Mouse (Mus musculus) urinary bladder, adult 2 months (tissue): ENCODE measurements around the gene Tmem189. TPM values are rescaled to one million over a fixed set of nuclear protein-coding genes. Genes with fewer than 3 reads are reported as not detected.
"Not testable (repeated sequence)": the region's sequence is repeated elsewhere in the genome, so short reads cannot be mapped to it uniquely, and the experiment has no call there.

Source experiments
- DNase-seq: peaks from one replicate; pipeline ENCODE4 v3.0.0; 2022; ENCODE audit warnings: low spot score
- polyA plus RNA-seq: library from polyadenylated mRNA; depleted of rRNA; stranded (reverse); fragments of >200 nt; gene quantifications from 2 replicates; pipeline ENCODE4 v1.2.3, GENCODE M21; 2012

The Tmem189 gene
- polyA plus RNA-seq, 1 experiment = 48.4 TPM

DNA sequence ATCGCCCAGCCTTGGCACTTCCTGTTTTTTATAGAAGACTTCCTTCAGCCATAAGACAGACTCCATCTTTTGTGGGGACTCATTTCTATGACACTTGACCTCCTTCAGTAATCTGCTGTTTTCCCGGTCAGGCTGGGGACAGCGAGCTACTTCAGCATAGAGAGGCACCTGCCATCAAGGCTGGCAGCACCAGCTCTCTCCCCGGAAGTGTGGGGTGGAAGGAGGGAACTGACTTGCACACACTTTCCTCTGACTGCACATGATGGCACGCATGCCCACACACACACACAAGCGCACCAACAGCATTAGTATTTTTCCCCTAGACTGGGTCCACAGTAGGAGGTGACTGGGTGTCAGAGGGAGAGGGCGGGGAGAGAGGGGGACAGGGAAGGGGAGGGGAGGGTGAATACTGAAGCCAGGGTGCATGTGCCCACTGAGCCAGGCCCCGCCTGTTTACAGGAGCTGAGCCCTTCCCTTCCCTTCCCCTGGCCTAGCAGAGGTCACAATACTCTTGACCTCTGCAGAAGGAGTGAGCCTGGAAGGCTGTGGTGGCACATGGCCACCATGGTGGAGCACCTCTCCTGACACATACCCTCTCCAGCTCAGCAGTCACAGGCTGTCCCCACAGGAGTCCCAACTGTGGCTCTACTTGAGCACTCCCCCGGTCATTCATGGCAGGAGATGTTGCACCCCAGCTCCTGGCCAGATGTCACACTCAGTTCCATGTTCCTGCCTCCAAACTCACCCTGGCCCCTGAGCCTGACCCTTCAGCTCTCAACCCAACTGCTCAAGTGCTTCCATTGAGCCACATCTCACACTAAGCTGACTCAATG lies 68.2 kb downstream of the Tmem189 start:
- no peak for DNase-seq

DNA sequence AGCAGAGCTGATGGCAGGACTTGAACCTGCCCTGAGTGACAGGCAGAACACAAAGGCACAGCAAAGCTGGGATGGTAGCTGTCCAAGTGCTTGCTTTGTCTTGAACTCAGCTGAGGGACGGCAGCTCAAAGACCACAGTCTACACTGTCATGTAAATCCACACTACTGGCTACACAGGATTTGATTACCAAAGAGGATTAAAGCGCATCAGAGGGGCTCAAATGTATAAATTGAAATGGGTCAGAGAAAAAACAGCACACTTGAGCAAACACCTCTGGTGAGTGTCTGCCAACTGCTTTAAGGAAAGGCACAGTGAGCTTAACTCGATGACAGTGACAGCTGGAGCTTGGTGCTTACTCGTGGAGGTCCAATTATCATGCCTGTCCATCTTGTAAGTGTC lies 72.2 kb downstream of the Tmem189 start:
- DNase-seq = no peak

DNA sequence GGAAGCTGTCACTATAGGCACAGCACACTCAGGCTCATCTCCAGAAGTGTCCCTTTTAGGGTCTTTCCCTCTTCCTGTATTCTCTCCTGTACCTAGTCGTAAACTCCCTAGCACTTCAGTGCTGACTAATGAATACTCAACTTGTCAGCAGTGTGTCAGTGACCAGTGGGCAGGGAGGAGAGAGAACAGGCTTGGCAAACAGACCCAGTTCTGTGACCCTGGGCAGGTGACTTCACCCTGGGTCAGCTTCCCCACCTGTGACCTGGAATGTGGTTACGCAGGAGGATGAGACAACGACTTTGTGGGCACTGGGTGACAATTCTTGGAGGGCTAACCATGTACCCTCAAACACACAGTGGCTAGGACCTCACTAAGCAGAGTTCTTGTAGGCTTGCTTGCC lies 72.6 kb downstream of the Tmem189 start:
- DNase-seq = no peak

DNA sequence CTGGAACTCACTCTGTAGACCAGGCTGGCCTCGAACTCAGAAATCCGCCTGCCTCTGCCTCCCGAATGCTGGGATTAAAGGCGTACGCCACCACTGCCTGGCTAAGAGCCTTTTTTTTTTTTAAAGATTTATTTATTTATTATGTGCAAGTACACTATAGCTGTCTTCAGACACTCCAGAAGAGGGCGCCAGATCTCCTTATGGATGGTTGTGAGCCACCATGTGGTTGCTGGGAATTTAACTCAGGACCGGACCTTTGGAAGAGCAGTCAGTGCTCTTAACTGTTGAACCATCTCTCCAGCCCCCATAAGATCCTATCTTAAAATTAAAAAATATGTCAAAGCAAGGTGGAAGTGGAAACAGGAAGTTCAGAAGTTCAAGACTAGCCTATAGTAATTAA lies 76.3 kb downstream of the Tmem189 start:
- not testable (repeated sequence) for DNase-seq

DNA sequence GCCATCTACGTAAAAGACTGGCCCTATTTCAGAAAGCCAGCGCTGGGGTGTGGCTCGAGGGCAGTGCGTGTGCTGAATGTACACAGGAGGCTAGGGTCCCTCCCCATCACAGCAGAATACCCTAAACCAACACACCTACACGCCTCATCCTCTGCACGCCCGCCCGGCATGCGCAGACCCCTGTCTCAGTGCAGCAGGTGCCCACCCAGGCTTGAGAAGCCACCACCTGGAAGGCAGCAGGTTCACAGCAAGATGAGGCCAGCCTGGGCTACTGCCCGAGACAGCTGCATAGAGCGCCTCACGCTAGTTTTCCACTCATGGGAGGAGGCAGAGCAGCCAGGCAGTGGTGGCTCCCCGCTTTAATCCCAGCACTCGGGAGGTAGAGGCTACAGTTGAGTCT lies 77.5 kb downstream of the Tmem189 start:
- no peak for DNase-seq

DNA sequence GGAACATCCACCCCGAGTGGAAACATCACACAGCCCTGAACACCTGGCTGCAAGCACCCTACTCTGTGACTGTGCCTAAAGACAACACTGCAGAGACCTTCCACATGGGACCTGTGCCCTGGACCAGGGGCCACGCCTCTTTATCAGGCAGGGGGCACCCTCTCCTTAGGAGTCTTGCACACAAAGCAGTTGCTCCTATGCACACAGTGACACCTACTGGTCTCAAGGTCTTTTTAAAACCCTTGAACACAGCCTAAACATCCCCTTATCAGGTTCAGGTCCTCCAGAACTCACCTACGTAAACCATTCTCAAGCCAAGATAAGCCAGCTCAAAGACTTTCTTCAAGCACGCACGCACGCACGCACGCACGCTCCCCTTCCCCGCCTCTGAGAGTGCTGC lies 78.3 kb downstream of the Tmem189 start:
- no peak for DNase-seq

DNA sequence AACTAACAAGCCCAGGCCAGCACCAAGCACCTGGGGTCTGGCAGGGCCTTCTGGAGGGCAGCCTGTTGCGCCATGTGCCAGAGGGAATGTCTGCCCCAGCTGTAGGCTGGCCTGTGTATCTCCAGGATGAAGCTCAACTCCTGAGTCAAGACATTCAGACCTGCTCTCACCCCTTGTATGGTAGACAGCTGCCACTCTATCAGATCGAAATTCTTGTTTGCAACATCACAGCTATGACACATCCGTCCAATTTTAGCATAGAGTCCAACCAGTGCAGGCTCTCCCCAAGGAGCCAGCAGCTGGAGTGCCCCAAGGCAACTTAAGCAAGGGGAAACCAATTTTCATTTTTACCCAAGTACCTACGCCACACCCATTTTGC lies 82.9 kb downstream of the Tmem189 start:
- DNase-seq = no peak

DNA sequence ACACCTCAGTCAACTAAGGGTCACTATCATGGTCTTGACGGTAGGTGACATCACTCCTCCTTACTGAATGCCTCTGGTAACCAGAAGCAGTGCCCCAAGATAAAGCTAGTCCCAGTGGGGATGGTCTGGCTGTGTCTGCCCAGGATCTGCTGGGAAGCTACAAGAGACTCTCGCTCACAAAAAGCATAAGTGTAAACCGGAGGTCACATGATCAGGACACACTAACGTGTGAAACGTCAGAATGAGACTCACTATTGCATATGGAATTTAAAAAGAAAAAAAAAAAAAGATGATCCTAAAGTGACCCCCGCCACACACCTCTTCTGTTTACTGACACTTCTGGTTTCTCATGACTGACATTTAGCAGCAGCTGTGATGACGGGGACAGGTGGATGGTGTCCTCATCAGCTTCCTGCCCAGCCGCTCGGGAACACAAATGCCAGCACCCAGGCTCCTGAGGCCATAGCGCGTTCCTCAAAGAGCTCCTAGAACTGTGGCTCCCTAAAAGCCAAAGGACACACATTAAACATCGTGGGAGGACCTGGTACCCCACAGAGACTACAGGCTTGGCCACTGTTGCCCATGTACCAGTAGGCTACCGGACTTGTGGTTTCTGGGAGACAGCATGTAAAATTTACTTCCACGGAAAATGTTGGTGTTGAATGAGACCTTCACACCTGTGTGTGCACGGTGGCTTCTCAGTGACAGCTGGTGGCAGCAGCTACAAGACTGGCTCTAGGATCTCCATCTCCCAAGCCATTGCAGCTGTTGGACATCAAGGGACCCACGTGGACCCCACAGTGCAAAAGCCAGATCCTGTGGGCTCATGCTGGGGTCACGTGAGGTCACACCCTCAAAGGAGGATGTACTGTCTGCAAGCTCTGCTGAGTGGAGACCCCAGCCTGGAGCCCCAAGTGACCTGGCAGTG lies 83.5 kb downstream of the Tmem189 start:
- DNase-seq = no peak

DNA sequence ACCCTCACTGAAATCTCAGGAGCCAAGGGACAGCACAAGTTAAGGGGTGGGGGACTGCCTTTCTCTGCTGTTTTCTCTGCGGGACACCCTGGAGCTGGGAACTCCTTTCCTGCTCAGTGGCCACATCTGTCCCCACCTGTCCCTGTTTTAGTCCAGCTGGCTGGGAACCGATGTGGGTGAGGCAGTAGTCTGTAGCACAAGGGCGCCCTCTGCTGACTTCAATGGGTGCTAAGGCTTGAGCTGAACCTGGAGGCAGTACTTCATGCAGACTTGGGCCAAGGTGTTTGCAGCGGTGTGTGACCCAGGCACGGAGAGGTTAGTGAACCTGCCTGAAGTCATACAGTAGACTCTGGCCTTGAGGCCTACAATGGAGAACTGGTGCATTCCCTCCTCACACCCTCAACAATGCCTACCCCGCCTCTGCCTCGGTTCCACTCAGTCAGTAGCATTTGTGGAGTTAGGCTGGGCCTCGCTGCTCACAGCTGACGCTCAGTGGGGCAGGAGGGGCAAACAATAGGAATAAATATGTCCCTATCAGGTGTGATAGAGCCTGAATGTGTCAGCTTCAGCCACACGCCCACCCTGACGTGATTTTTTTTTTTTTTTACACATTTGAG lies 84.3 kb downstream of the Tmem189 start:
- peak; percentile 73 for DNase-seq

DNA sequence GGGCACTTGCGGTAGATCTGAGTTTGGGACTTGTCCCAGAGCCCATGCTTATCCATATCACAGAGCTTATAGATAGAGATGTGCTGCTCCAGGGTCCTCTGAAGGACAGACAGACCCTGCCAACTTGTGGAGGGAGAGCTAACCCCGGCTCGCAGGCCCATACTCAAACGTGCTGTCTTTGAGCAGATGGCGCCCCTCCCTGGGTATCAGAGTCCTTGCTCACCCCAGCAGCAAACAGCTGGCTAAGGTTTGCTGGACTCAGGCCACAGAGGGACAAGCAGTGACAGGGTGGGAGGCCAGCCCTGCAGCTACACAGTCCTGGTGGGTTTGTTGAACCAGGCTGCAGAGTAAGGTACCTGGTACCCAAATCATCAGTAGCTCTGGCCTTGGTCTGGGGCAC lies 86.6 kb downstream of the Tmem189 start:
- DNase-seq = no peak

DNA sequence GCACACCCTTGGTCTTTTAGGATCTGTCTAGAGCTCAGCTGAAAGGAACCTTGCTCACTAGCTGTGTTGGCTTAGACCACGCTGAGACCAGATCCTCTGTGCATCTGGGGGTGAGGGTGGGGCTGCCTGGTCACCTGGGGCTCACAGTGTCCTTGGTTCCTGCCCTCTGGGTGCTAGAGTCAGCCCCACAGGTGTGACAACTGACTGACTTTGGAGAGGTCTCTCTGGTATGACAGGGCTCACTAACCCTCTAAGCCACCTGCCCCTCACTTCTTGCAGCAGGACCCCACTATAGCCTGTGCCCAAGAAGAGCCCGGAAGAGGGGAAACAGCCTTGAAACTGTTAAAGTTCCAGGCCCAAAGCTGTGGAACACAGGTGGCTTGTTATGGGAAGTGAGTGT lies 87.3 kb downstream of the Tmem189 start:
- DNase-seq = no peak

DNA sequence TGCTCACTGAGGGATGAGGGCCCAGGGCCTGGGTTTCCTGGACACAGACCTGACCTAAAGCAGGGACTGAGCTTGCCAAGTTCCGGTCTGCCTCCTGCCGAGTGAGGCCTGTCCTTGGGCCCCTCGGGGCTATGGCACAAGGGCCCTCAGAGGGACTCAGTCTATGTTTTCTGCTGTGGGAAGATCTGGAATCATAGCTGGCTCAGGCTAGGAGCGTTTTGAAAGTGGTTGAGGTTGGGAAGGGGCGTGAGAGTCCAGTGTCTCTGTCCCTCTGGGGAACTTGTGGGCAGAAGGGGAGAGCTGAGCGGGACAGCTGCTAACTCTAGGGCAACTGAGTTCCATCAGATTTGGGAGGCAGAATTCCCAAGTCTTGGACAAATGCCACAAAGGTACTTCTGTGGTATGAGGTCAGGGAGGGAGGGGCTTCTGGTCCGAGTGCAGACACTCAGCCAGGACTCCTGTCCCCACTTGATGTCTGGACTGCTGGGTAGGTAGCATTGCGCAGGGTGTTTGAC lies 89.1 kb downstream of the Tmem189 start:
- DNase-seq = no peak

DNA sequence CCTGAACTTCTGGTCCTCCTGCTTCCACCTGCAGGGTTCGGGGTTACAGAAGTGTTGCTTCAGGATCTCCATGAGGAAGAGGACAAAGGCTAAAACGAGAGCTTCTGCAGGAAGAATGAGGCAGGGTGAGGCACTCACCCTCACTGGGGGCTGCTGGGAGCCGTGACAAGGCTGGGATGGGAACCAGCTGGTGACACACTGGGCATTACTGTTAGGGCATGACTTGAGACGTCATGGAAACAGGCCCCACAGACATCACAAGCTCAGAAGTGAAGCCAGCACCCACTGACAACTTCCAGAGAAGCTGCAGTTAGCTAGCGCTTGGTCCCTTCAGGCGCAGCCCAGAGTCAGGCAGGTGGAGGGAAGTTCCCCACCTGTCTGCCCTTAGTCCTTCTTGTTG lies 89.7 kb downstream of the Tmem189 start:
- DNase-seq = no peak

DNA sequence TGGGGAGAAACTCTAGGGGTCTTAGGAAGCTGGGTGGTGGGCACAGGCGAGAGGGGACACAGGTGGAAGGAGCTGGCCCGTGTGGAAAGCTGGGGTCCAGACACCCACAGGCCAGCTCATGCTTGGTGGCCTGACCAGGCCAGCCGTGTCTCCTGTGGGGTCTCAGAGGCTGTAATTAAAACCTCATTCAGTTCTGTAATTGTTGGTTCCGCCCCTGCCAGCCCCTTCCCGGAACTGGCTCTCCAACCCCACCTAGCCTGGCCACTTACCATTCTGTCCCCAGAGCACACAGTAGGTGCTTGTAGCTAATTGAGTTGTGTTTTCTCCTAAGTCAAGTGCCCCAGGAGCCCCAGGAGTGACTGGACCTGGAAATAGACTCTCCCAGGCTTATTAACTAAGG lies 90.4 kb downstream of the Tmem189 start:
- DNase-seq = no peak

DNA sequence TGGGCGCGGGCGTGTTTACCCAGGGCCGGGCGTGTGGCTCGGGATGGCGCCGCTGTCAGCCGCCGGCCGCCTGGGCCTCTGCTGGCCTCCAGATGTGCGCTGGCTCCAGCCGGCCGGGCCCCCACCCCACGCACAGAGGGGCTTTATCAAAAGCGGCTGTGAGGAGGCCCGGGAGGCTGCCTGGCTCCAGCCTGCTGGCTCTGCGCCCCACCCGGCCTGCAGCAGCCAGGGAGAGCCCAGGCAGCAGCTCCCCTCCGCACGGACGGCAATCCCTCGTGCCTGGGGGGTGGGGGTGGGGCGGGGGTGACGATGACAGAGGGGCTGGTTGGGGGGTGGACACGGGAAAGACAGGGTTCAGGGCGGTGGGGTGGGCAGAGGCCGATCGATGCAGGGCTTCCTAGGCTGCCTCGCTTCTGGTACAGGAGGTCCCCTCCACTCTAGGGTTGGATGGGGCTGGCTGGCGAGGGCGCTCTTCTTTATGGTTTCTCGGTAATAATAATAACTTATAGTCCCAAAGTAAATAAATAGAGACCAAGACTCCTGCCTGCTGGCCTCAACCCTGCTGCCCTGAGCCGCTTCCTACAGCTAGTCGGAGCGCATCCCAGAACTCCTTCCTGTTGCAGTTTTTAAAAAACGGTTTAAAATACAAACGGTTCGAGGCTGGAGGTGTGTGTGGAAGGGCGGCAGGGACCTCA lies 92.0 kb downstream of the Tmem189 start:
- DNase-seq = no peak

DNA sequence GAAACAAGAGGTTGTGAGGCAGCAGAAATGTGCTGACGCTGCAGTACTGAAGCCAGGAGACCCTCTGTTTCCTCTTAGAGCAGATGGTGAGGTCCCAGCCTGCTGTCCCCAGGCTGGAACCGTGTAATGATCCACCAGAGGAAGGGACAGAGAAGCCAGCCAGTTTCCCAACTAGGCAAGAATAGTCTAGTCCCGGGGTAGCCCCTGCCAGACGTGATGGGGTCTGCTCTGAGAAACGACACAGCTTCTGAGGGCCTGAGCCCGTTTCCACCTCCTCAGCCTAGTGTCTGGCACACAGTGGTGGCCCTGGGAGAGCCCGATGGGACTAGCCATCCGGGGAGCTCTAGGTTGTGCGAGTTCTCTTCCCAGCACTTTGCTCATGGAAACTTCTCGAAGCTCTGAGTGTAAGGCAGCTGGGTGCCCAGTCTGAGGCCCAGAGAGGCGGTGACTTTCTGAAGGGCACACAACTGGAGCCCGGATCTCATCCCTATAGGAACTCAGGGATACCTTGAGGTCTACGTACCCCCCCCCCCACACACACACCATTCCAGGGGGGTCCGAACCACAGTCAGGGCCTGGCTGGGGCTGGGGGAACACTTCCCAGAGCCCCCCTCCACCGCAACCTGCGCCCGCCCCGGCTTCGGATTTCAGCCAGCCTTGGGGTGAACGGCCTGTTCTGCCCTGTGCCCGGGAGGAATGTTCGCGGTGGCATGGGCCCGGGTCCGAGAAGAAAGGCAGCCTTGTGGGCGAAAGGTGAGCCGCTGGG lies 92.7 kb downstream of the Tmem189 start:
- no peak for DNase-seq

DNA sequence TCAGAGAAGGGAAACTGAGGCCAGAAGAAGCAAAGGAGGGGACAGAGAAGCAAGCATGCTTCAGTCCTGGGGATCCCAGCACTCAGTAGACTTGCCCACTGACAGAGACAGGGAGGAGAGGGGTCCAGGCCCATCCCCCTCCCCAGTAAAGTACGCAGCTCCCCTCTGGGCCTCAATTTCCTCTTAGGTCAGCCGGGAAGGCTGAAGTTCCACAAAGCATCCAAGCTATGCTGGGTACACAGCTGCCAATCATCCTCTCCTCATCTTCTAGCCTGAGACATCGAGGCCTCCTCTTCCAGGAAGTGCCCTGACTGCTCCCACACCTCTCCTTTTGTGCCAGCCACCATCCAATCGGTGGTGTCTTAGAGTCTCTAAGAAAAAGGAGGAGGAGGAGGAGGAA lies 93.4 kb downstream of the Tmem189 start:
- DNase-seq = no peak

DNA sequence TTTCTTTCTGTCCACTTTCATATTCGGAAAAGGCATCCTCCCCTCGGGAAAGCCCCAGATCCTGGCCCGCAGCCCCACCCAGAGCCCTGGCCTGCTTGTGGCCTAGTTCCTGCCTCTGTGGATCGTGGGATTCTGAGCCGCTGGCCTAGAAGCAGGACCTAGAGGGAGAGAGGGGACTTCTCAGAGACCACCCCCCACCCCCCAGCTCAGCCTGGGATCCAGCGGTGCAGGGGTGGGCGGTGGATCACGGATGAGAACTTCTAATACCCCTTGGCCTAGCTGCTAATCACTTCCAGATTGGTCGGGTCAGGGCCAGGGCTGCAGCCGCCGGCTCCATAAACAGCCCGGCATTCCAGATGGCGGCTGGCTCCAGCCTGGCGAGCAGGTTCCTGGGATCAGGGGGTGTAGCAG lies 93.9 kb downstream of the Tmem189 start:
- no peak for DNase-seq

DNA sequence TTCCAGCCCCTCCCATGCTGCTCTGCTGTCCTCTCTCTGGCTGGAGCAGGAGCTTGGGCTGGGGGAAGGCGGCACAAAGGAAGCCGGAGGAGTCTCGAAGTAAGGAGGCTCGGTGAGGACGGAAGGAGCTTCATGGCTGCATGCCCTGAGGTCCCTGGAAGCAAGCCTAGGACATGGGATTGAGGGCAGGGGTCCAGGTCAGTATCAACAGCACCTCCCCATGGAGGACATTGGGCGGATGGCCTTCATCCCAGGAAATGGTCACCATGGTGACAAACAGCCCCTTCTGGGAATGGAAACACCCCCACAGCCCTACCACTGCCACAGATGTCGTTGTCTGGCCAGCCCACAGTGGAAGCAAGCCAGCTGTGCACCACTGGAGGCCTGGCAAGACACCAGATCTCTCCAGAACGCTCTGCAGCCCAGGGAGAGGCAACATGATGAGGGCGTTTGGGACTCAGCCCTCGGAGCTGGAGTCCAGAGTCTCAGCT lies 95.1 kb downstream of the Tmem189 start:
- DNase-seq = no peak

DNA sequence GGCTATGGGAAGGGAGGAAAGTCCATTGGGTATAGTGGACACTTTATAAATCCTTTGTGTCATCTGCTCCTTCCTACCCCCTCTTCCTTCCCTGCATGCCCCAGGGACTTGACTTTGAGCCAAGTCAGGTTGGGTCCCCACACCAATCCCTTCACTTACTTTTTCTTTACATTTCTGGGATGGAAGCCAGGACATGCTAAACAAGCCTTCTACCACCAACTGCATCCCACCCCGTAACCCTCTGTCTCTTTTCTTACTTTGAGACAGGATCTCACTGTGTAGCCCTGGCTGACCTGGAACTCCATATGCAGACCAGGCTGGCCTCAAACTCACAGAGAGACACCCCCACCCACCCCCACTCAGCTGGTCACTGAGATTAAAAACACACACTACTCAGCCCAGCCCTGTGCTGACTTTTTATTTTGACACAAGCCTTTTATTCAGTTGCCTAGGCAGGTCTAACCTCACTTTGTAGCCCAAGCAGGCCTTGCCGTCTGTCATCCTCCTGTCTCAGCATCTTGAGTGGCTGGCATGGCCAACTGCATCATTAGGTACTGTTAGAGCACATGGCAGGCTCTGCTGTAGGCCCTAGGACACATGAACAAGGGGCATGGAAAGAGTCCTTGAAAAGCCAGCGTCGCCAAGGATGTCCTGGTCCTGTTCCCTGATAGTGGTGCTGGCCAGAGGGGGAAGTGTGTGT lies 95.9 kb downstream of the Tmem189 start:
- no peak for DNase-seq
